Mouse (Mus musculus) olfactory bulb, adult 2 months (tissue): ENCODE results near the gene Ndufa12.

Source experiments
- CTCF ChIP-seq: fragments of 200-500 bp; IDR thresholded peaks from 2 replicates; pipeline ENCODE4 v1.5.1; 2012; ENCODE audit warnings: low read depth, mild to moderate bottlenecking, low read length, moderate library complexity; ENCODE audit not compliant: insufficient read depth
- POLR2A ChIP-seq: fragments of 200-500 bp; IDR thresholded peaks from 2 replicates; pipeline ENCODE4 v1.6.1; 2012; ENCODE audit warnings: mild to moderate bottlenecking, low read depth, low read length, moderate library complexity; ENCODE audit not compliant: insufficient read depth

DNA sequence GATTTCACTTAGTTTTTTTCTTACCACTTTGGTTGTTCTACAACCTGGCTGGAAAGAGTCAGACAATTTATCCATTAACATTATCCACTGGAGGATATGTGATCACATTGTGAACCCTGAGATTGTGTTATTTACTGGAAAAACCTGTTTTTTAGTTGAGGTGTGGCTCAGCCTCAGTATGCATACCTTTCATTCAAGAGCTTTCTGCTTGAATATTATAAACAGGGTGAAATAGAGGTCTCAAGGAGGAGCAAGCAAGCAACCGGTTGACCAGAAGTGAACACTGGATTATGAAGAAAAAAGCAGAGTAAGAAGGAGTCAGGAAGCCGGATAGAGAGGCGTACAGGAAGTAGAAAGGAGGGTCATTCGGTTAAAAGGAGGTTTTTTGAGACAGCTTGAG lies 47.0 kb upstream of the Ndufa12 start:
- TF ChIP-seq CTCF (no peak), POLR2A (no peak)
